Mouse (Mus musculus): ENCODE results near the gene Trim12a.
A peak's percentile ranks its signal among the peaks of the same experiment; 100 is the strongest.
"Not testable (repeated sequence)": the region's sequence is repeated elsewhere in the genome, so short reads cannot be mapped to it uniquely, and the experiment has no call there.

Trim12a gene

GRCm38 (mm10) chr7:104315369-104316080 is at the start of gene Trim12a:
TSS of gene Trim12a (minus strand) at chr7:104315466.
- DNase-seq (ENCODE audit: low spot score in 2 of 2), result not testable (repeated sequence)

- no peak for DNase-seq (ENCODE audit: low spot score in 2 of 2)
Observed at GRCm38 (mm10) chr7:104353600-104353967, 38.3 kb upstream of the Trim12a start.

GRCm38 (mm10) chr7:104352717-104353599 is 37.7 kb upstream of the Trim12a start, which contains the start of gene Trim12c:
TSS of gene Trim12c (minus strand) at chr7:104353362.
- DNase-seq (ENCODE audit: low spot score in 2 of 2), result peak; percentile 88 to 90

- DNase-seq (ENCODE audit: low spot score in 2 of 2), result not testable (repeated sequence)
Observed at GRCm38 (mm10) chr7:104348043-104348442, 32.8 kb upstream of the Trim12a start.

GRCm38 (mm10) chr7:104340744-104341143 is 25.5 kb upstream of the Trim12a start:
- DNase-seq (ENCODE audit: low spot score in 2 of 2), result not testable (repeated sequence)

GRCm38 (mm10) chr7:104335547-104335946 is 20.3 kb upstream of the Trim12a start:
- DNase-seq (ENCODE audit: low spot score in 2 of 2), result not testable (repeated sequence)

- not testable (repeated sequence) for DNase-seq (ENCODE audit: low spot score in 2 of 2)
Observed at GRCm38 (mm10) chr7:104329171-104329570, 13.9 kb upstream of the Trim12a start, which contains the start of gene Trim34b. TSS of gene Trim34b (plus strand) at chr7:104329471.

- DNase-seq (ENCODE audit: low spot score in 2 of 2), result no peak
Observed at GRCm38 (mm10) chr7:104322028-104322427, 6.8 kb upstream of the Trim12a start.

GRCm38 (mm10) chr7:104314796-104315353 is 391 bp downstream of the Trim12a start:
- peak; percentile 24 to 36 for DNase-seq (ENCODE audit: low spot score in 2 of 2)

- DNase-seq (ENCODE audit: low spot score in 2 of 2), result peak; percentile 57 to 59
Observed at GRCm38 (mm10) chr7:104291638-104292400, 23.4 kb downstream of the Trim12a start.

- no peak for DNase-seq (ENCODE audit: low spot score in 2 of 2)
Observed at GRCm38 (mm10) chr7:104290641-104291040, 24.6 kb downstream of the Trim12a start.

- peak in 1 of 2 experiments; percentile 10 for DNase-seq (ENCODE audit: low spot score in 2 of 2)
Observed at GRCm38 (mm10) chr7:104287576-104288443, 27.5 kb downstream of the Trim12a start, which contains the start of gene Trim5. TSS of gene Trim5 (minus strand) at chr7:104288094.

GRCm38 (mm10) chr7:104279361-104279760 is 35.9 kb downstream of the Trim12a start:
- not testable (repeated sequence) for DNase-seq (ENCODE audit: low spot score in 2 of 2)

GRCm38 (mm10) chr7:104265335-104265734 is 49.9 kb downstream of the Trim12a start:
- not testable (repeated sequence) for DNase-seq (ENCODE audit: low spot score in 2 of 2)

- DNase-seq (ENCODE audit: low spot score in 2 of 2), result not testable (repeated sequence)
Observed at GRCm38 (mm10) chr7:104260380-104260779, 54.9 kb downstream of the Trim12a start.

All from spleen, postnatal 36 days (tissue).